ENCODE assay signal across 9 mouse cellular contexts in the genomic region with DNA sequence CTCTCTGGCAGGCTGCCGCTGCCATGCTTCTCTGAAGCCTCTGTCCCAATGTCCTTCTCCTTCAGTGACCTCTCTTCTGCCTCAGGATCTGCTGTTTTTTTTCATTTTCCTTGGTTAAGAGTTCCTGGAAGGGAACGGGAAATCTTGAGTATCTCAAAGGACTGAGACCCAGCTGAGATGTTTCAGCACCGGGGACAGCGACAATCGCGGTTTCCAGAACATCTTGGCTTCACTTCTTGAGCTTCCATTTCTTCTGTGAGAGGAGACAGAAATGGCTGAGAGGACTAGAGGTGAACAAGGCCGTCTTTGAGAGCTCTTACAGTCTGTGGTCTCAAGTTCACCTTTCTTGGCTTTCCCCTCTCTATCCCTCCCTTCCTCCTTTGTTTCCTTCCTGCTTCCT.
DNase-seq lines count a peak whose midpoint lies in the region; ATAC-seq and TF ChIP-seq lines count a peak whose summit lies in the region.
"Had no signal": no experiment of that assay in that cellular context is flagged by ENCODE, and none has a peak within 500 bp of the region (broad histone marks: within the 10 kb centered on the region; RNA-seq: fewer than 3 reads in every experiment).

No protein-coding gene starts in this region.

- TF ChIP-seq CTCF in heart, postnatal 0 days (IDR thresholded peaks at IDR 0.05; ENCODE audit: low read depth) = no peak

- ATAC-seq in heart, postnatal 0 days (ENCODE audit: insufficient read depth, low read depth) = no peak
- ATAC-seq: Patski had no signal

- no peak overlapping the region for H3K27ac ChIP-seq in heart, postnatal 0 days (ENCODE audit: low read depth)

- no peak overlapping the region for H3K9ac ChIP-seq in heart, postnatal 0 days (replicated peaks; ENCODE audit: low read depth, low read length)

- H3K4me2 ChIP-seq in heart, postnatal 0 days (ENCODE audit: low read depth, low read length) = no peak overlapping the region

- no peaks in the 10 kb centered on the region for H3K36me3 ChIP-seq in heart, postnatal 0 days (replicated peaks; ENCODE audit: control insufficient read depth, insufficient read depth, low read length)

- H3K9me3 ChIP-seq in heart, postnatal 0 days (replicated peaks; ENCODE audit: control insufficient read depth, low read length) = no peaks in the 10 kb centered on the region

- 8% methylated on average over 7 of the region's 7 CpGs for WGBS in heart, postnatal 0 days
- WGBS in large intestine, adult 2 months = 11% methylated on average over 7 of the region's 7 CpGs

- no peaks in the 10 kb centered on the region for H3K27me3 ChIP-seq in heart, postnatal 0 days (ENCODE audit: control insufficient read depth, insufficient read depth, low read length)

- no peaks in the 10 kb centered on the region for H3K4me1 ChIP-seq in heart, postnatal 0 days (ENCODE audit: control insufficient read depth, insufficient read depth)

- no peak overlapping the region for H3K4me3 ChIP-seq in heart, postnatal 0 days (ENCODE audit: low read depth, low read length)

- no peak for TF ChIP-seq EP300 in heart, postnatal 0 days (IDR thresholded peaks at IDR 0.05; ENCODE audit: low read depth)

- peak; percentile 10 for DNase-seq in heart, postnatal 0 days (ENCODE audit: low spot score)
- DNase-seq in heart, adult 11 months = no peak
- DNase-seq in 416B (ENCODE audit: low read depth) = peak; percentile 19
- peak; percentile 63 for DNase-seq in adrenal gland, postnatal 25 days
- peak; percentile 4 for DNase-seq in large intestine, adult 2 months (ENCODE audit: low read depth, low spot score)
- DNase-seq in thymus, postnatal 0 days (ENCODE audit: low spot score) = peak; percentile 15
- DNase-seq in cerebellum, adult 11-12 months = no peak
- no peak for DNase-seq in right cerebral cortex, postnatal 14 days

Comparison
In these comparisons a context has a peak if more than half of its experiments do, and no peak if none do; other contexts are left out.
1. DNase-seq: peak in heart, postnatal 0 days (single experiment), 416B (single experiment), adrenal gland, postnatal 25 days (single experiment), large intestine, adult 2 months (single experiment) and thymus, postnatal 0 days (single experiment); none in heart, adult 11 months (single experiment), cerebellum, adult 11-12 months (single experiment) and right cerebral cortex, postnatal 14 days (single experiment).